Mouse (Mus musculus) erythroblast, adult 5-6 weeks (primary cell): ENCODE results near the gene Fkbp4. TPM values are rescaled to one million over a fixed set of nuclear protein-coding genes. Genes with fewer than 3 reads are reported as not detected.

Experiments
- ATAC-seq: replicated peaks from 2 replicates; pipeline ENCODE4 v1.8.0; 2016; ENCODE audit warnings: moderate number of reproducible peaks, mild to moderate bottlenecking, moderate TSS enrichment, inconsistent platforms; ENCODE audit not compliant: poor library complexity, low FRiP score, severe bottlenecking
- total RNA-seq, 2 experiments: library from RNA; stranded (forward) in 1 of 2; stranded (reverse) in 1 of 2; fragments of 150-400 nt in 1 of 2; fragments of 200-764, 138-1000 nt in 1 of 2; gene quantifications; 2 replicates each; pipeline versions ENCODE4 v1.2.3 to v1.2.4; 2015 to 2017; ENCODE audit warnings: low replicate concordance in 2 of 2

Gene Fkbp4
- total RNA-seq, 2 experiments from 2014 or later = 16.1 to 34.8 TPM

GRCm38 (mm10) chr6:128437731-128438316 lies 653 bp downstream of the Fkbp4 start:
- ATAC-seq = peak; percentile 24; the same call in 1 of the 2 replicates

DNA sequence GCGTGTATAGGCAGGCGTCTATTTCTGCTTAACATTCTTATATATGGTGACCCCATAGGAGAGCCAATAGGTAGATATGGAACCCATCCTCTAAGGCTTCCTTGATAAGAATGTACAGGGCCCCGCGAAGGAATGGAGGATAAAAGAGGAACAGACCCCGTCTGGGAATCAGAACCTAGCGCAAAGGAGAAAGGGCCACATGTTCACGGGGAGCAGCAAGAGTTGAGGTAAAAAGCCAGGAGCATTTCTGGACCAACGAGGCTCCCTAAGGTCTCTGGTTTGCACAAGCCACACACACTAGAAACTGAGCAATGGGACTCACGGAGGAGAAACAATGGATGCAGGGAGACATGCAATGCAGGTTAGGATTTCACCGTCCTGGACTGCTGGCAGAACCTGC lies 1.2 kb downstream of the Fkbp4 start:
- no peak for ATAC-seq

DNA sequence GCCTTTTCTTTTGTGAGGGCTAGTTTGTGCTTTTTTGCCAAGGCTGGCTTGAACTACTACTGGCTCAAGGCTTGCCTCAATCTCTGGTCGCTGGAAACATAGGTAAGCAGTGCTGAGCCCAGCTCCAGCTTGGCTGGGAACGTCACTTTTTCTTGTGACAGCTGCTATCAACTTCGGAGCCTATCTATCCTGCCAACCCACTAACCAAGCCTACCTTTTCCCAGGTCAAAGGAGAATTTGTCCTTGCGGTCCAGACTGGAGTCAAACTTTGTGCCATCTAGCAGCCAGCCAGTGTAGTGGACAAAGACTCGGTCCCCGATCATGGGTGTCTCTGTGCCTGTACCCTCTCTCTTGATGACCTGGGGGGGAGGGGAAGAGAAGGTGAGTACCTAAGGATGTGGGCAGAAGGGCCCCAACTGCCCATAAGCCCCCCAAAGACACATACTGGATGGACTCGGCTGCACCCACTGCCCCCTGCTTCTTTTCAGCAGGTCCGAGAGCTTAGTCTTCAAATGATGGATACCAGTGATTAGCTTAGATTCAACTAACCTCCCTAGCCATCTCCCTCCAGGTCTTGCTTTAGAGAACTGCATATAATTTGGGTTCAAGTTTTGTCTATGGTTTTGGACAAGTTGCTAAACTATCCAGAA lies 2.0 kb downstream of the Fkbp4 start:
- no peak for ATAC-seq

DNA sequence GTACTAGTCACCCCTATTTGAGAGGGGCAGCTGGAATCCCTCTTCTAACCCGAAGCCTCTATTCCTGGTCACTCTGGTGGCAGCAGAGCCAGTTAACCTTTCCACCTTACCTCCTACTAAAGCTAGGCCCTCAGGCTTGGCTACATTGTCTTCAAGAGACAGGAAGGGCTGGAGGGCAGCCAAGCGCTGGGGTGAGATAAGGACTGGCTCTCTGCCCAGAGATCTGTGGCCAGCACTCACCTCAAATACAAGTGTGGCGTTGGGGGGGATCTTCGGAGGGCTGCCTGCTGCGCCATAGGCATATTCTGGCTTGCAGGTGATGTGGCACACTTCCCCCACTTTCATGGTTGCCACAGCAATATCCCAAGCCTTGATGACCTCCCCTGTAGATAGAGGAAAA lies 3.0 kb downstream of the Fkbp4 start:
- no peak for ATAC-seq

DNA sequence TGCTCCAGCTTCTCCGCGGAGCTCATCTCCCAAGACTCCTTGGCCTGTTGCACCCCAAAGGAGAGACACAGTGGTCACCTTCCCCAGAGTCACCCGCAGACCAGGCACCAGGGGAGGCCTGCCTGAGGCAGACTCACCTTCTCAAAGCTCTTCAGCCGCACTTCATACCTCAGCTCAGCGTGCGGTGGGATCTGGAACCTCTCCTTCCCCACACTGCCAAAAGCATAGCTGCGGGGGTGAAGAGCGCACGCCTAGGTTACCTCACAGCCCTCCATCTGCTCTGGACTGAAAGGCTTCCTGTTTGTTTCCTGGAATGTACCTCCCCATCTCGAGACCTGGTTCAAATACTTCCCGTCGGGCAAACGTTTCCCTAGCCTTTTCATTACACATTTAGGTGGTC lies 4.9 kb downstream of the Fkbp4 start:
- ATAC-seq = no peak

GRCm38 (mm10) chr6:128432356-128432915 lies 6.0 kb downstream of the Fkbp4 start:
- no peak for ATAC-seq

DNA sequence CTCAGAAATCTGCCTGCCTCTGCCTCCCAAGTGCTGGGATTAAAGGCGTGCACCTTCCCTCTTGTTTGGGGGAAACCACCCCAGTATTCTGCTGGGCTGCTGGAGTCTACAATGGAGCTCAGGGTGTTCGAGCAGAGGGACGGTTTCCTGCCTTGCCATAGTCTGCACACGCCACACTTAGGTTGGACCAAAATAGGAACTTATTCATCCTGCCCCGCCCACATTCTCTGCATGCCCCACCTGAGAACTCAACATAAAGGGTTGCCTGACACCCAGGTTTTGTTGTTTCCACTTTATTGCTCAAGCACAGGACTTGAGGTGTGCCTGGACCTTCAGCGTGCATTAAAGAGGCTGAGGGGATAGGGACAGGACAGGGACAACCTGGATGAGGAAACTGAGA lies 8.7 kb downstream of the Fkbp4 start:
- ATAC-seq = no peak

- ATAC-seq = no peak
Observed at GRCm38 (mm10) chr6:128429300-128429699, 9.2 kb downstream of the Fkbp4 start.

DNA sequence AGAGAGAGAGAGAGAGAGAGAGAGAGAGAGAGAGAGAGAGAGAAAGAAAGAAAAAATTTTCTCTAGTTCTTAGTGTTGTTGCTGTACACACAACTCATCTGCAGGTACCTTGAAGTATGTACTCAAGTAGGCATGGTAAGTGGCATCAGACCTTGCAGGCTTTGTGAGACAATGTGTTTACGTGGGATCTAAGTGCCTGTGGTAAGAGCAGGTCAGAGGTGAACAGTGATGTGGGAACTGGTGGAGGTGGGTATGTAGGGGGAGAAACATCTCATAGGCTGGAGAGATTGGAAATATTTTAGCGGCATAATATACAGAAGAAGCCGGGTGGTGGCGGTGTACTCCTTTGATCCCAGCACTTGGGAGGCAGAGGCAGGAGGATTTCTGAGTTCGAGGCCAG lies 10.9 kb downstream of the Fkbp4 start:
- ATAC-seq = no peak

DNA sequence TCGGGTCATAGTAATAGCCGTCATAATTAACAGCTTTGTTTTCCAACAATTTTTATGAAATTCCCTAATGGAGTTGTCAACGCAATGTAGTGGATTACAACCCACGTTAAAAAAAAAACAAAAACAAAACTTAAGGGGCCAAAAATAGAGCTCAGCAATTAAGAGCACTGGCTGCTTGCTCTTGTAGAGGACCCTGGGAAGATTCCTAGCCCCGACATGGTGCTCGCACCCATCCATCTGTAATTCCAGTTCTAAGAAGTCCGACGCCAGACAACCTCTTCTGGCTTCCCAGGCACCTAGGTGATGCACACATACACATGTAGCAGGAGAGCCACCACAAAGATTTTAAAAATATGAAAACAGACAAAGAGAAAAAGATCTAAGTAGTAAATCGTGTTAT lies 13.4 kb downstream of the Fkbp4 start:
- 0 out of 2 replicates have a peak, but pooled peaks have one; percentile 3 for ATAC-seq

GRCm38 (mm10) chr6:128424269-128425019 lies 14.0 kb downstream of the Fkbp4 start, which contains the start of gene Itfg2:
Itfg2 (minus strand) TSS chr6:128424931.
- ATAC-seq = peak; percentile 98

GRCm38 (mm10) chr6:128423496-128424268 lies 14.8 kb downstream of the Fkbp4 start:
- ATAC-seq = 0 out of 2 replicates have a peak, but pooled peaks have one; percentile 40

DNA sequence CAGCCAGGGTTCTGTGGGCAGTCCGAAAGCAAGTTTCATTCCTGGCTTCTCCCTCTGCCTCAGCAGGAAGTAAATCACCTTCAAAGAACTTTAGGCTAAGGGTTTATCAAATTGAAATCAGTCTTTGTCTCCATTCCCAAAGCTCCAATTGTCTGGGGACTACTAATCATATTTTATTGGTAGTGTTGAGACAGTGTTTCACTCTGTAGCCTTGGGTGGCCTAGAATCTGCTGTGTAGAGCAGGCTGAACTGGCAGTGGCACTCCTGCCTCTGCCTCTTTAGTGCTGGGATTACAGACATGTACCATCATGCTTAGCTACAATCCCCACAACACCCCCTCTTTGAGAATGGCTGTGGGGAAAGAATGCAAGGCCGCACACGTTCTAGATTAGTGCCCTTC lies 17.0 kb downstream of the Fkbp4 start:
- ATAC-seq = no peak

DNA sequence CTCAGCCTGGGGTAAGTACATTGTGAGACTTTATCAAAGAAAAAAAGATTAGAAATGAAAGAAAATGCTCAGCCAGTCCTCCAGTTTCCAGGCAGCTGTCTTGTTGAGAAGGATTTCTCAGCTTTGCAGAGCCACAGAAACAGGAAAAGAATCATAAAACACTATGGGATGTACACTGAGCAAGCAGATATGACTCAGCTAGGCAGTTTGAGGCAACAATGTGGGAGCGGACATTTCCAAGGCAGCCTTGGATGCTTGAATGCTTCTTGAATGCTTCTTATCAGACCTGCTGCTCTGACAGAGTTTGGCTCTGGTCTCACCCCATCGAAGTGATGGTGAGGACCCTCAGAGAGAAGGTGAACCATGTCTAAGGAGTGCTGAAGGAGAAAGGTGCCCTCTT lies 17.4 kb downstream of the Fkbp4 start:
- no peak for ATAC-seq

DNA sequence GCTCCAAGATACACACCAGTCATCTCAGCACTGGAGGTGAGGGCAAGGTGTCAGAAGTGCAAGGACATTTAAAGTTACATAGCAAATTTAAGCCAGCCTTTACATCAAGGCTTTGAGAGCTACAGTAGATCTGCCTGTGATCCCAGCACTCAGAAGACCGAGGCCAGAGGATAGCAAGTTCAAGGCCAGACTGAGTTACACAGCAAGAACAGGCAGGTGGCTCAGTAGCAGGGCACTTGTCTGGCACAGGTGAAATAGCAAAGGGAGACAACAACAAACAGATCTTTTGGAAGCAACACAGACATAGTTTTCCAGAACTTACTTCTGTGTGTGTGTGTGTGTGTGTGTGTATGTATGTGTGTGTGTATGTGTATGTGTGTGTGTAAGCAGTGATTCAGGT lies 20.4 kb downstream of the Fkbp4 start:
- ATAC-seq = no peak

DNA sequence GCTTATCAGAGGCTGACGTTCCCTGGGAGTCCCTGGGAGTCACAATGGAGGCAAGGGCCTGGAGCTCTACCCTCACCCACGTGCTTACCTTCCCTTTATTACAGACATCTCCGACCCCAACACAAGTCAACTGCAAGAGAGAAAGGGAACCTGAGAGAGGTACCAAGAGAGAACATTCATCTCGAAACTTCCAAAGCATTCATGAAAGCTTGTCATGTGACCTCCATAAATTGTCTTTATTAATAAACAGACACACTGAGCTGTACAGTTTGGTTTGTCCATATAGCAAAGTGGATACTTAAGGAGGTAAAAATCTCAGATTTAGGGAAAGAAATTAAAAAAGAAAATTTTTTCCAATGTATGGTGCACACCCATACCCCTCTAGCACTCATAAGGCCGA lies 22.3 kb downstream of the Fkbp4 start:
- no peak for ATAC-seq

DNA sequence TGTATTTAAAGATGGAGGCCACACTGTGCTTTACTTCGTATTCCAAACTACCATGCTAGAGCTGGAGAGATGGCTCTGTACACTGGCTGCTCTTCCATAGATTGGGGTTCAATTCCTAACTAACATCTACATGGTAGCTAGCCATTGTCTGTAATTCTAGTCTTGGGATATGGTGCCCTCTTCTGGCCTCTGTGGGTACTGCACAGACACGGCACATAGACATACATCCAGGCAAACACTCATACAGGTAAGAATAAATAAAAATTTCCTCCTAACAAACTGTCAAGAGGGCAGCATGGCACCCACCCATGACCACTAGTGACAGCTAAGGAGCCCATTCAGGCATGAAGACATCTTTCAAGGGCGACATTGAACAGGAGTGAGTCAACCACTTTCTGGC lies 27.4 kb downstream of the Fkbp4 start:
- ATAC-seq = peak; percentile 71

DNA sequence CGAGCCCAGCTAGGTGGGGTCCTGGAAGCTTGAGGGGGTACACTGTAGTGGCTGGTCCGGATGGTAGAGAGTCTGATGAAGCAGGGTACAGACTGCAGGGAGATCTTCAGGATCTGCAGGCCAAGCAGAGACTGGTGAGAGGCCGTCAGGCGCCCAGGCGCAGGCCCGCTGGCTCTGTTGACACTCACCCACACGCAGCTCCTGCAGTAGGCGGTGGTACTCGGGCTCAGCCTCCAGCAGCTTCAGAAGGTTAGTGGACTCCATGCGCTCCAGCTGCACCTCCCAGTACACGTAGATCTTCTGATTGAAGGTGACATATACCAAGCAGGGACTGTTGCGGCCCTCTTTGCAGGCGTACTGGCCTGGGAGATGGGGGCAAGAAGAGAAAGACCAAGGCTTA lies 28.2 kb downstream of the Fkbp4 start:
- no peak for ATAC-seq

GRCm38 (mm10) chr6:128408544-128409125 lies 29.8 kb downstream of the Fkbp4 start:
- ATAC-seq = no peak

- no peak for ATAC-seq
Observed at GRCm38 (mm10) chr6:128404708-128405107, 33.8 kb downstream of the Fkbp4 start.
